Mouse (Mus musculus): ENCODE data around the gene Olfr1418. TPM values are rescaled to one million over a fixed set of nuclear protein-coding genes. Genes with fewer than 3 reads are reported as not detected.

The Olfr1418 gene
- polyA plus RNA-seq, 1 experiment from 2014 or later = not detected

Other genes with a start within 250 kb of the Olfr1418 start
- gene Ms4a2, start 237.3 kb downstream of the Olfr1418 start, polyA plus RNA-seq (2015; fragmentation: Nextera tagmentation; extraction: Ambion mirVana) = 0.10 and 0.32 TPM in 2 replicates
- gene Ms4a3, start 220.2 kb downstream of the Olfr1418 start, polyA plus RNA-seq (2015; fragmentation: Nextera tagmentation; extraction: Ambion mirVana) = not detected in 2 replicates
- gene Oosp2, start 200.5 kb downstream of the Olfr1418 start, polyA plus RNA-seq (2015; fragmentation: Nextera tagmentation; extraction: Ambion mirVana) = not detected in 2 replicates
- not detected in 2 replicates for gene Oosp1, start 169.9 kb downstream of the Olfr1418 start, polyA plus RNA-seq (2015; fragmentation: Nextera tagmentation; extraction: Ambion mirVana)
- gene Oosp3, start 164.0 kb downstream of the Olfr1418 start, polyA plus RNA-seq (2015; fragmentation: Nextera tagmentation; extraction: Ambion mirVana) = not detected in 2 replicates
- not detected in 2 replicates for gene Gif, start 113.5 kb downstream of the Olfr1418 start, polyA plus RNA-seq (2015; fragmentation: Nextera tagmentation; extraction: Ambion mirVana)
- 46.2 and 49.1 TPM in 2 replicates for gene Mrpl16, start 90.7 kb downstream of the Olfr1418 start, polyA plus RNA-seq (2015; fragmentation: Nextera tagmentation; extraction: Ambion mirVana)
- gene Stx3, start 41.7 kb downstream of the Olfr1418 start, polyA plus RNA-seq (2015; fragmentation: Nextera tagmentation; extraction: Ambion mirVana) = 20.1 and 21.1 TPM in 2 replicates
- gene Olfr1417, start 21.8 kb downstream of the Olfr1418 start, polyA plus RNA-seq (2015; fragmentation: Nextera tagmentation; extraction: Ambion mirVana) = 0.11 and 0.33 TPM in 2 replicates
- gene Olfr1419, start 14.0 kb upstream of the Olfr1418 start, polyA plus RNA-seq (2015; fragmentation: Nextera tagmentation; extraction: Ambion mirVana) = not detected in 2 replicates
- not detected in 2 replicates for gene Olfr1420, start 25.5 kb upstream of the Olfr1418 start, polyA plus RNA-seq (2015; fragmentation: Nextera tagmentation; extraction: Ambion mirVana)
- gene Patl1, start 51.3 kb upstream of the Olfr1418 start, polyA plus RNA-seq (2015; fragmentation: Nextera tagmentation; extraction: Ambion mirVana) = 14.8 and 16.4 TPM in 2 replicates
- 3.0 and 3.2 TPM in 2 replicates for gene Osbp, start 104.9 kb upstream of the Olfr1418 start, polyA plus RNA-seq (2015; fragmentation: Nextera tagmentation; extraction: Ambion mirVana)
- gene Olfr1423, start 180.3 kb upstream of the Olfr1418 start, polyA plus RNA-seq (2015; fragmentation: Nextera tagmentation; extraction: Ambion mirVana) = not detected in 2 replicates
- not detected in 2 replicates for gene Olfr1424, start 201.6 kb upstream of the Olfr1418 start, polyA plus RNA-seq (2015; fragmentation: Nextera tagmentation; extraction: Ambion mirVana)
- gene Olfr1425, start 216.7 kb upstream of the Olfr1418 start, polyA plus RNA-seq (2015; fragmentation: Nextera tagmentation; extraction: Ambion mirVana) = not detected in 2 replicates
- not detected in 2 replicates for gene Olfr1426, start 230.9 kb upstream of the Olfr1418 start, polyA plus RNA-seq (2015; fragmentation: Nextera tagmentation; extraction: Ambion mirVana)
- gene Olfr1427, start 242.3 kb upstream of the Olfr1418 start, polyA plus RNA-seq (2015; fragmentation: Nextera tagmentation; extraction: Ambion mirVana) = not detected in 2 replicates

Data from hindbrain, embryonic 16.5 days (tissue).